Mouse (Mus musculus) midbrain, embryonic 16.5 days (tissue): ENCODE measurements at regions not wholly inside any gene's neighbourhood (a gene's known extent, or its start where the extent isn't known, plus 50 kb on each side); places are given as distances from the start of the nearest gene placed in this dataset.

Experiments used
- ATAC-seq: fragments of 200-750 bp; cut with Nextera tagmentation; 2 replicates; pipeline ENCODE4 v1.8.0; 2017; ENCODE audit warnings: moderate TSS enrichment
- H3K27ac ChIP-seq: fragments of 300-500 bp; sonication (generic); 2 replicates; pipeline ENCODE4 v1.5.1; 2014; ENCODE audit warnings: mild to moderate bottlenecking, low read length, mixed read lengths
- H3K27me3 ChIP-seq: fragments of 300-500 bp; sonication (generic); 2 replicates; pipeline ENCODE4 v1.6.1; 2014; ENCODE audit warnings: low read depth, low read length, mixed read lengths; ENCODE audit not compliant: control insufficient read depth, insufficient read depth
- H3K36me3 ChIP-seq: fragments of 300-500 bp; sonication (generic); 2 replicates; pipeline ENCODE4 v1.6.1; 2014; ENCODE audit warnings: mild to moderate bottlenecking, low read length, moderate library complexity, mixed read lengths; ENCODE audit not compliant: control insufficient read depth, insufficient read depth
- H3K4me1 ChIP-seq: fragments of 300-500 bp; sonication (generic); 2 replicates; pipeline ENCODE4 v1.6.1; 2014; ENCODE audit warnings: mild to moderate bottlenecking, low read length, mixed read lengths; ENCODE audit not compliant: control insufficient read depth, insufficient read depth
- H3K4me2 ChIP-seq: fragments of 300-500 bp; sonication (generic); 2 replicates; pipeline ENCODE4 v1.6.1; 2014; ENCODE audit warnings: mild to moderate bottlenecking, low read length, mixed read lengths
- H3K4me3 ChIP-seq: fragments of 300-500 bp; sonication (generic); 2 replicates; pipeline ENCODE4 v1.5.1; 2014; ENCODE audit warnings: low read depth, mild to moderate bottlenecking, low read length, moderate library complexity, mixed read lengths
- H3K9ac ChIP-seq: fragments of 300-500 bp; sonication (generic); 2 replicates; pipeline ENCODE4 v1.6.1; 2014; ENCODE audit warnings: low read depth, low read length, mixed read lengths
- H3K9me3 ChIP-seq: fragments of 300-500 bp; sonication (generic); replicated peaks from 2 replicates; pipeline ENCODE4 v1.6.1; 2014; ENCODE audit warnings: mild to moderate bottlenecking, low read length, mixed read lengths; ENCODE audit not compliant: control insufficient read depth, poor library complexity, severe bottlenecking
- WGBS: fragments of 180-500 bp; shearing (Covaris S2); extraction: QIAGEN DNeasy Blood & Tissue Kit; methylation state at CpG from one replicate; pipeline ENCODE4 v1.1.7; 2014; 5-methylcytosine and 5-hydroxymethylcytosine counted together

GRCm38 (mm10) chr13:44608681-44609335 lies 120.5 kb upstream of the Jarid2 start:
- H3K9ac ChIP-seq: no peak overlapping the region
- no peaks in the 10 kb centered on the region for H3K9me3 ChIP-seq
- no peak overlapping the region for H3K27ac ChIP-seq
- H3K4me1 ChIP-seq: no peaks in the 10 kb centered on the region
- no peaks in the 10 kb centered on the region for H3K36me3 ChIP-seq
- no peak for ATAC-seq
- no peaks in the 10 kb centered on the region for H3K27me3 ChIP-seq
- whole genome bisulfite sequencing: 78% methylated on average over 11 of the region's 11 CpGs
- no peak overlapping the region for H3K4me2 ChIP-seq
- H3K4me3 ChIP-seq: no peak overlapping the region

- H3K4me2 ChIP-seq: no peak overlapping the region
- ATAC-seq: no peak
- H3K36me3 ChIP-seq: no peaks in the 10 kb centered on the region
- no peak overlapping the region for H3K9ac ChIP-seq
- 89% methylated on average over 5 of the region's 5 CpGs for WGBS
- H3K4me1 ChIP-seq: no peaks in the 10 kb centered on the region
- H3K27ac ChIP-seq: no peak overlapping the region
- no peak overlapping the region for H3K4me3 ChIP-seq
- no peaks in the 10 kb centered on the region for H3K9me3 ChIP-seq
- no peaks in the 10 kb centered on the region for H3K27me3 ChIP-seq
Observed at GRCm38 (mm10) chr13:44609606-44610005, 119.7 kb upstream of the Jarid2 start.

GRCm38 (mm10) chr13:44615696-44616095 lies 113.6 kb upstream of the Jarid2 start:
- Histone ChIP-seq H3K9ac (no peak overlapping the region), H3K27ac (no peak overlapping the region), H3K4me2 (no peak overlapping the region), H3K9me3 (no peaks in the 10 kb centered on the region), H3K4me3 (no peak overlapping the region), H3K4me1 (no peaks in the 10 kb centered on the region), H3K36me3 (no peaks in the 10 kb centered on the region), H3K27me3 (no peaks in the 10 kb centered on the region)
- ATAC-seq: no peak
- WGBS: 83% methylated on average over 8 of the region's 8 CpGs

- H3K36me3 ChIP-seq: no peaks in the 10 kb centered on the region
- WGBS: 88% methylated on average over 3 of the region's 3 CpGs
- H3K4me2 ChIP-seq: no peak overlapping the region
- peaks cover 8% of the 10 kb centered on the region for H3K4me1 ChIP-seq
- H3K9me3 ChIP-seq: no peaks in the 10 kb centered on the region
- H3K27ac ChIP-seq: no peak overlapping the region
- no peak for ATAC-seq
- no peak overlapping the region for H3K4me3 ChIP-seq
- no peak overlapping the region for H3K9ac ChIP-seq
- no peaks in the 10 kb centered on the region for H3K27me3 ChIP-seq
Observed at GRCm38 (mm10) chr13:44618368-44618767, 110.9 kb upstream of the Jarid2 start.

GRCm38 (mm10) chr13:44622661-44623355 lies 106.5 kb upstream of the Jarid2 start:
- no peak overlapping the region for H3K4me3 ChIP-seq
- no peak for ATAC-seq

GRCm38 (mm10) chr13:44624716-44625115 lies 104.6 kb upstream of the Jarid2 start:
- H3K4me1 ChIP-seq: peaks cover 8% of the 10 kb centered on the region
- no peaks in the 10 kb centered on the region for H3K9me3 ChIP-seq
- no peak overlapping the region for H3K4me2 ChIP-seq
- ATAC-seq: no peak
- WGBS: 40% methylated on average over 13 of the region's 13 CpGs
- H3K36me3 ChIP-seq: no peaks in the 10 kb centered on the region
- H3K27ac ChIP-seq: no peak overlapping the region
- H3K27me3 ChIP-seq: no peaks in the 10 kb centered on the region
- no peak overlapping the region for H3K4me3 ChIP-seq
- no peak overlapping the region for H3K9ac ChIP-seq

More at GRCm38 (mm10) chr13:44622661-44623355, 106.5 kb upstream of the Jarid2 start:
- Histone ChIP-seq H3K9ac (no peak overlapping the region), H3K27me3 (no peaks in the 10 kb centered on the region), H3K36me3 (no peaks in the 10 kb centered on the region), H3K27ac (no peak overlapping the region), H3K4me1 (peaks cover 8% of the 10 kb centered on the region), H3K4me2 (no peak overlapping the region), H3K9me3 (no peaks in the 10 kb centered on the region)
- WGBS: 30% methylated on average over 12 of the region's 12 CpGs

GRCm38 (mm10) chr13:44625792-44626191 lies 103.5 kb upstream of the Jarid2 start:
- H3K4me2 ChIP-seq: no peak overlapping the region
- WGBS: 62% methylated on average over 7 of the region's 7 CpGs
- H3K4me1 ChIP-seq: peaks cover 8% of the 10 kb centered on the region
- no peak for ATAC-seq
- no peak overlapping the region for H3K4me3 ChIP-seq
- H3K27ac ChIP-seq: no peak overlapping the region
- no peaks in the 10 kb centered on the region for H3K27me3 ChIP-seq
- no peak overlapping the region for H3K9ac ChIP-seq
- H3K9me3 ChIP-seq: no peaks in the 10 kb centered on the region
- H3K36me3 ChIP-seq: no peaks in the 10 kb centered on the region

- no peaks in the 10 kb centered on the region for H3K9me3 ChIP-seq
- no peak overlapping the region for H3K27ac ChIP-seq
- no peak overlapping the region for H3K9ac ChIP-seq
- peaks cover 8% of the 10 kb centered on the region for H3K4me1 ChIP-seq
- no peak overlapping the region for H3K4me2 ChIP-seq
- H3K4me3 ChIP-seq: no peak overlapping the region
- 49% methylated on average over 11 of the region's 11 CpGs for WGBS
- H3K36me3 ChIP-seq: no peaks in the 10 kb centered on the region
- no peak for ATAC-seq
- no peaks in the 10 kb centered on the region for H3K27me3 ChIP-seq
Observed at GRCm38 (mm10) chr13:44626806-44627205, 102.5 kb upstream of the Jarid2 start.

GRCm38 (mm10) chr13:44630061-44630460 lies 99.2 kb upstream of the Jarid2 start:
- Histone ChIP-seq H3K4me2 (no peak overlapping the region), H3K9ac (no peak overlapping the region), H3K9me3 (no peaks in the 10 kb centered on the region), H3K4me3 (no peak overlapping the region), H3K4me1 (peaks cover 8% of the 10 kb centered on the region), H3K36me3 (no peaks in the 10 kb centered on the region), H3K27me3 (peaks cover 2% of the 10 kb centered on the region; the same call in 1 of the 2 replicates), H3K27ac (no peak overlapping the region)
- WGBS: 61% methylated on average over 6 of the region's 6 CpGs
- ATAC-seq: no peak
